Mouse (Mus musculus) gastrocnemius, adult 2 months (tissue): Measurements from ENCODE around the gene Gtf2h3. TPM values are rescaled to one million over a fixed set of nuclear protein-coding genes. Genes with fewer than 3 reads are reported as not detected.
"Not testable (repeated sequence)": the region's sequence is repeated elsewhere in the genome, so short reads cannot be mapped to it uniquely, and the experiment has no call there.

ENCODE experiments used
- DNase-seq: peaks from one replicate; pipeline ENCODE4 v3.0.0; 2022
- H3K27ac ChIP-seq: fragments of 200-600 bp; 2 replicates; pipeline ENCODE4 v1.8.1; 2022; ENCODE audit warnings: mild to moderate bottlenecking
- H3K4me3 ChIP-seq: fragments of 200-600 bp; 2 replicates; pipeline ENCODE4 v1.8.1; 2022; ENCODE audit warnings: mild to moderate bottlenecking, moderate library complexity
- CTCF ChIP-seq: fragments of 200-600 bp; IDR thresholded peaks from 2 replicates; pipeline ENCODE4 v1.8.1; 2022; ENCODE audit warnings: antibody characterized with exemption, mild to moderate bottlenecking, moderate library complexity
- intact Hi-C: fragments of 180-260 bp; cut with DNase I; formaldehyde crosslinking; loops from one replicate; pipeline ENCODE4 v1.15.1; 2025
- total RNA-seq, 2 experiments: library from RNA; stranded (reverse); gene quantifications; 2 replicates each; pipeline ENCODE4 v1.2.3; 2021

Gene Gtf2h3
- total RNA-seq, 2 experiments from 2014 or later, result 15.4 to 16.3 TPM

- H3K4me3 ChIP-seq, result peak within 1 kb of the TSS; percentile 95
- intact Hi-C loops, result no loop called here
- DNase-seq, result peak; percentile 97
- H3K27ac ChIP-seq, result peak within 1 kb of the TSS; percentile 93
- peak; percentile 48 for TF ChIP-seq CTCF
These were observed 38.6 kb upstream of the Gtf2h3 start, which contains the start of gene Tmed2 for GRCm38 (mm10) chr5:124540383-124540786. Tmed2 (plus strand) TSS chr5:124540695.

GRCm38 (mm10) chr5:124540905-124541601 lies 37.9 kb upstream of the Gtf2h3 start:
- no peak for TF ChIP-seq CTCF
- intact Hi-C loops, result no loop called here
- H3K4me3 ChIP-seq, result peak overlapping the region; percentile 95
- DNase-seq, result peak; percentile 85
- H3K27ac ChIP-seq, result peak overlapping the region; percentile 93

GRCm38 (mm10) chr5:124541602-124541973 lies 37.4 kb upstream of the Gtf2h3 start:
- H3K4me3 ChIP-seq, result peak overlapping the region; percentile 95
- intact Hi-C loops, result no loop called here
- H3K27ac ChIP-seq, result peak overlapping the region; percentile 93
- no peak for TF ChIP-seq CTCF
- DNase-seq, result no peak

GRCm38 (mm10) chr5:124550737-124551136 lies 28.2 kb upstream of the Gtf2h3 start:
- intact Hi-C loops, H3K27ac ChIP-seq, H3K4me3 ChIP-seq, DNase-seq: not testable (repeated sequence)

GRCm38 (mm10) chr5:124551349-124552093 lies 27.4 kb upstream of the Gtf2h3 start:
- DNase-seq, intact Hi-C loops: not testable (repeated sequence)
- Histone ChIP-seq H3K27ac (peak overlapping the region; percentile 94), H3K4me3 (peak overlapping the region; percentile 96)
- TF ChIP-seq CTCF, result peak; percentile 27

- H3K27ac ChIP-seq, result peak overlapping the region; percentile 94
- no peak for TF ChIP-seq CTCF
- DNase-seq, result no peak
- peak overlapping the region; percentile 96 for H3K4me3 ChIP-seq
- intact Hi-C loops, result no loop called here
These were observed 26.9 kb upstream of the Gtf2h3 start for GRCm38 (mm10) chr5:124552094-124552472.

GRCm38 (mm10) chr5:124552558-124553307 lies 26.2 kb upstream of the Gtf2h3 start, which contains the start of gene Ddx55:
Ddx55 (plus strand) TSS chr5:124552864.
- DNase-seq, result peak; percentile 93
- no peak; the same call in 1 of the 2 replicates for TF ChIP-seq CTCF
- Histone ChIP-seq H3K27ac (peak within 1 kb of the TSS; percentile 94), H3K4me3 (peak within 1 kb of the TSS; percentile 96)
- intact Hi-C loops, result no loop called here

GRCm38 (mm10) chr5:124553607-124554006 lies 25.3 kb upstream of the Gtf2h3 start:
- intact Hi-C loops, result no loop called here
- H3K27ac ChIP-seq, result no peak overlapping the region; the same call in 1 of the 2 replicates
- DNase-seq, result no peak
- no peak for TF ChIP-seq CTCF
- H3K4me3 ChIP-seq, result peak overlapping the region; percentile 96

- no peak for DNase-seq
- Histone ChIP-seq H3K27ac (no peak overlapping the region), H3K4me3 (no peak overlapping the region)
- TF ChIP-seq CTCF, result peak; percentile 54
- intact Hi-C loops, result no loop called here
These were observed 23.8 kb upstream of the Gtf2h3 start for GRCm38 (mm10) chr5:124555145-124555544.

GRCm38 (mm10) chr5:124571068-124571467 lies 7.9 kb upstream of the Gtf2h3 start:
- Histone ChIP-seq H3K4me3 (no peak overlapping the region), H3K27ac (no peak overlapping the region)
- no peak for DNase-seq
- intact Hi-C loops, result no loop called here
- no peak for TF ChIP-seq CTCF

- no peak for TF ChIP-seq CTCF
- intact Hi-C loops, result no loop called here
These were observed 3.5 kb upstream of the Gtf2h3 start for GRCm38 (mm10) chr5:124575467-124575866.

GRCm38 (mm10) chr5:124582515-124582914 lies 3.6 kb downstream of the Gtf2h3 start:
- DNase-seq, result no peak
- intact Hi-C loops, result no loop called here
- H3K4me3 ChIP-seq, result no peak overlapping the region

More at GRCm38 (mm10) chr5:124575467-124575866, 3.5 kb upstream of the Gtf2h3 start:
- no peak overlapping the region for H3K27ac ChIP-seq
- H3K4me3 ChIP-seq, result no peak overlapping the region
- DNase-seq, result no peak

More at GRCm38 (mm10) chr5:124582515-124582914, 3.6 kb downstream of the Gtf2h3 start:
- no peak for TF ChIP-seq CTCF
- no peak overlapping the region for H3K27ac ChIP-seq
